Mouse (Mus musculus): ENCODE measurements around the gene Kdm6a. TPM values are rescaled to one million over a fixed set of nuclear protein-coding genes. Genes with fewer than 3 reads are reported as not detected.

Kdm6a gene
- polyA plus RNA-seq (2012; rRNA removed): 10.2 and 15.2 TPM in 2 replicates

GRCm38 (mm10) chrX:18162192-18162857 lies at the start of gene Kdm6a:
Kdm6a (plus strand) TSS chrX:18162575.

DNA sequence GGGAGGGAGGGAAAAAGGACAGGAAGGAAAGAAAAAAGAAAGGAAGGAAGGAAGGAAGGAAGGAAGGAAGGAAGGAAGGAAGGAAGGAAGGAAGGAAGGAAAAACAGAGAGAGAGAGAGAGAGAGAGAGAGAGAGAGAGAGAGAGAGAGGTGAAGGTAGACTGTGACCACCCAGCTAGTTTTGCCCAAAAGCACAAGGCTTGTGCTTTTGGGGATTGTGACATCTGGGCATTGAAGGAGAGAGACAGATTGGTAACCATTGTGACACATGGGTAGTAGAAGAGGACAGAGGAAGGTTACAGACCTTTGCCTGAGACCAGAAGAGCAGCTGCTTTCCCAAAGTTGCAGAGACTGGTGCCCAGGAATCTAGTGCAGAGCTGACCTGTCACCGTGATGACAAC lies 16.8 kb upstream of the Kdm6a start, which contains the start of gene Dusp21:
Gene Dusp21 (plus strand): TSS at position 301 of the 400 bp plus-strand sequence.

Other genes starting within 250 kb of the Kdm6a start
- gene Dusp21, start 16.7 kb upstream of the Kdm6a start, polyA plus RNA-seq (2012; rRNA removed): not detected in 2 replicates